Mouse (Mus musculus): Measurements from ENCODE around the gene Pten.
"Not testable (repeated sequence)": the region's sequence is repeated elsewhere in the genome, so short reads cannot be mapped to it uniquely, and the experiment has no call there.

Pten gene

DNA sequence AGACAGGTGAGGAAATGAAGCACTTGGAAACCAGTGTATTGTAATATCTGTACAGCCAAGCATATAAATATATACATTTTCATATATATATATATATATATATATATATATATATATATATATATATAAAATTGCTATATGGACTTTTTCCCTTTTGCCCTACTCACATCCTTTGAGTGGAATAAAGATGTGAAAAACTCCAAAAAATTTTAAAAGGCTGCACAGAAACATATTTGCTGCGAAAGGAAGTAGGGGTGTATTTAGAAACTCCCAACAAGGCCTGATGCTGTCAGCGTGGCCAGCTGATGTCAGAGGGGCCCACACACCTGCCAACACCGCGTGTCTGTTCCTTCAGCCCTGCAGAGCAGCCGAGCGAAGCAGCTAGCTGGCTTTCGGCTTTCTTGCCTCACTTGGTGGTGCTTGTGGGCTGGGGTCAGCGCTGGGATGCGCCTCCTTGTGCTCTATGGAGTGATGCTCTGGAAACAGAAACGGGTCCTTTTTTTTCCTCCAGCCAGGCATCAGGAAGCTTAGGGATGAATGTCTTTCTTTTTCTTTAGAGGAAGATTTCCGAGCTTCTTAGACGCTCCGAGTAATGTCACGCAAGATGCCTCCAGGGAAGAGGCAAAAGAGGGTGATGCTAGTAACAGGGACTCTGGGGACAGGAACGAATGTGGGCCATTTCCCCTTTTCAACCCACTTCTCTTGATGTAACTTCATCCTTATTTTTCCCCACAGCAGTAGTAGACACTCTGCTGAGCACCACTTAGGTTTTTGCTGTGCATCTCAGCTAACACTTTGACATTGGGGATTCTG lies 2.9 kb upstream of the Pten start:
- ATAC-seq (ENCODE audit: low TSS enrichment) = no peak

DNA sequence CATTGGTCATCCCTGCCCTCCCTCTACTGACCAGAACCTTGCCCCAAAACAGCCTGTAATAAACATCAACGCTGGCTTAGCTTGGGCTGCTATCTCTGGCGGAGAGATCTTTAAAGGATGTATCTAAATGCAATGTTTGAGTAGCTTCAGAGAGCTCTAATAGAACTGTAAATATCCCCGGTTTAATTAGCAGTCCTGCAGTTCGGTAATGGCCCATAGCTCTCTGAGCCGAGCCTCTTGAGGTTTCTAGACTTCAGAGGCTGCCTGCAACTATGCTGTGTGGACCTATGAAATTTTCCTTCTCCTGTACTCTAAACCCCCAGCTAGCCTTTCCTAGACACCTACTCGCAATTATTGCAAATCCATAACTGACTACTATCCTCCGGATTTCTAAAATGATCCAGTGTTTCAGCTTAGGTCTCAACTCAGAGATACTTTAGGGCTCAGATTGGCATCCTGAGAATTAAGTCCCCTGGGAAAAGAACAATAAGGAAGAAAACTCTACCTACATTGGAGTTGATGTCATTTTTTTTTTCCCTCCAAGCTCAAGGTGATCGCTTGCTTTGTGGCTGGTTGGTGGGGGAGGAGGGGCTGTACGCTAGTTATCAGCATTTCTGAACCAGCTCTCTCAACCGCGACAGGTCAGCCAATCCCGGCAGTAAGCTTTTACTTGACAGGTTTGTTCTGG lies 2.0 kb upstream of the Pten start:
- no peak for ATAC-seq (ENCODE audit: low TSS enrichment)

DNA sequence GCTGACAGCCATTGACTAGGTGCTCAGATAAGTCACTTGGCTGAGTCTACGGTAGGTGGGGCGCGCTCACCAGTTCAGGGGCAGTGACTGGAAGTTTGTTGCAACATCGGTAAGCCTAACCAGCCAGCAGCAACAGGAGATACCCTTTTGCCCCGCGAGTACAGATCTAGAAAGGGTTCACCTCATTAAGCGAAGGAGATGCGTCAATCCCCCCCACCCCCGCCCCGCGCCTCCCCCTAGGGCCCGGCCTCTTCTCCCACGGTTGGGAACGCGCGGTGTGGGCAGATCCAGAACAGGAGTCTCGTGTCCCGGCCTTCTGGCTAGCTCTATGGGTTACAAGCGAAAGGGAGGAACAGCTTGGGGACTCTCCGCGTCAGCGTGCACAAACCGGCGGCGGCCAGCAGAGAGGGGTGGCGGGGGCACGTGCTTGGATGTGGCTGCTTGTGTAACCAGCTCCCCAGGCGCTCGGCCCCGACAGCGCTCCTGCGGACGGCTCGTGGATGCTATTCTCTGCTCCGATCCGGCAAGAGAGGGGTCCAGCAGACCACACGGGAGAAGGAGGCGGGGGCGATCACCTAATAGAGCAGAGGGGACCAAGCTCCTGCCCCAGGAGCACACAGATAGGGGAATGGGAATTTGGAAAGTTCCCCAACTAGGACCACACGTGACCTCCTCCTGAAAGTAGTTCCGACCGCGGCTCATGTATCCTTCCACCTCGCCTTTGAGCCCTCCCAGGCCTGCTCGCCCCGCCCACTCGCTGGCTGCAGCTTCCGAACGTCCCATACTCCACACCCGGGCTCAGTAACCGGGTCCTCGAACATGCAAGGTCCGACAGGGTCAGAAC lies 1.3 kb upstream of the Pten start:
- peak; percentile 58 for ATAC-seq (ENCODE audit: low TSS enrichment)

DNA sequence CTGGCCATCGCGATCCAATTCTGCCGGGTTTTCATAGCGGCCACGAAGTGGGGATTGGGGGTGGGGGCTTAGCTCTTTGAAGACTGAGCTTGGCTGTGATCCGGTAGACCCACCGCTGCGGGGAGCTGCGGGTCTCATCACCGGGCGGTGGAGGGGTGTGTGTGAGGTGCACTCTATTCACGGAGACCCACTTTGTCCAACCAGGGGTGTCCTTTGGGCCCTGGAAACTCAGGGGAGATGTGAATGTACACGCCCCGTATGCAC lies 729 bp upstream of the Pten start:
- peak; percentile 22 for ATAC-seq (ENCODE audit: low TSS enrichment)

DNA sequence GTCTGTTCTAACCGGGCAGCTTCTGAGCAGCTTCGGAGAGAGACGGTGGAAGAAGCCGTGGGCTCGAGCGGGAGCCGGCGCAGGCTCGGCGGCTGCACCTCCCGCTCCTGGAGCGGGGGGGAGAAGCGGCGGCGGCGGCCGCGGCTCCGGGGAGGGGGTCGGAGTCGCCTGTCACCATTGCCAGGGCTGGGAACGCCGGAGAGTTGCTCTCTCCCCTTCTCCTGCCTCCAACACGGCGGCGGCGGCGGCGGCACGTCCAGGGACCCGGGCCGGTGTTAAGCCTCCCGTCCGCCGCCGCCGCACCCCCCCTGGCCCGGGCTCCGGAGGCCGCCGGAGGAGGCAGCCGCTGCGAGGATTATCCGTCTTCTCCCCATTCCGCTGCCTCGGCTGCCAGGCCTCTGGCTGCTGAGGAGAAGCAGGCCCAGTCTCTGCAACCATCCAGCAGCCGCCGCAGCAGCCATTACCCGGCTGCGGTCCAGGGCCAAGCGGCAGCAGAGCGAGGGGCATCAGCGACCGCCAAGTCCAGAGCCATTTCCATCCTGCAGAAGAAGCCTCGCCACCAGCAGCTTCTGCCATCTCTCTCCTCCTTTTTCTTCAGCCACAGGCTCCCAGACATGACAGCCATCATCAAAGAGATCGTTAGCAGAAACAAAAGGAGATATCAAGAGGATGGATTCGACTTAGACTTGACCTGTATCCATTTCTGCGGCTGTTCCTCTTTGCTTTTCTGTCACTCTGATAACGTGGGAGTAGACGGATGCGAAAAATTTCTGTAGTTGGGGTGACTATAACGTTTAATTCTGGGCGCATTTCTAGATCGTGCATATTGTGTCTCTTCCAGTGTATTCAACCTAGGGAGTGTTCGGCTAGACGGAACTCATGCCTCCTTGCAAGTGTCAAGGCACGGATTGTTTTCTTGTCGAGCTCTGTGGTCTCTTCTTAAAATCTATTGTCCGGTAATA lies 815 bp downstream of the Pten start:
- ATAC-seq (ENCODE audit: low TSS enrichment) = peak; percentile 16

DNA sequence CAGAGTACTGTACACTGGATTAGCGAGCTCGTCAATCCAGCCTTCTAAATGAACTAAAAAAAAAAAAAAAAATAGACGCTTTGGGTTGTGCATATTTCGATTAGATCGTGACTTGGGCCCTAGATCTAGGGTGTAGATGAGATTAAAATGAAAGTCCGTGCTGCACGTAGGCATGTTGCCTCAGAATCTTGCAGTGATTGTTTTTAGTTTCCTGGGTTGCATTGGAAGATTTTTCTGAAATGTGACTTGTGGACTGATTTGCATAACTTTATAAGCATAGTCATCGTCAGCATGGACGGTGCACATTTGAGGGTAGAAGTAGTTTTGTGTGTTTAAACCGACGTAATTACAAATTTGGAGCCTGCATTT lies 1.5 kb downstream of the Pten start:
- ATAC-seq (ENCODE audit: low TSS enrichment) = no peak

DNA sequence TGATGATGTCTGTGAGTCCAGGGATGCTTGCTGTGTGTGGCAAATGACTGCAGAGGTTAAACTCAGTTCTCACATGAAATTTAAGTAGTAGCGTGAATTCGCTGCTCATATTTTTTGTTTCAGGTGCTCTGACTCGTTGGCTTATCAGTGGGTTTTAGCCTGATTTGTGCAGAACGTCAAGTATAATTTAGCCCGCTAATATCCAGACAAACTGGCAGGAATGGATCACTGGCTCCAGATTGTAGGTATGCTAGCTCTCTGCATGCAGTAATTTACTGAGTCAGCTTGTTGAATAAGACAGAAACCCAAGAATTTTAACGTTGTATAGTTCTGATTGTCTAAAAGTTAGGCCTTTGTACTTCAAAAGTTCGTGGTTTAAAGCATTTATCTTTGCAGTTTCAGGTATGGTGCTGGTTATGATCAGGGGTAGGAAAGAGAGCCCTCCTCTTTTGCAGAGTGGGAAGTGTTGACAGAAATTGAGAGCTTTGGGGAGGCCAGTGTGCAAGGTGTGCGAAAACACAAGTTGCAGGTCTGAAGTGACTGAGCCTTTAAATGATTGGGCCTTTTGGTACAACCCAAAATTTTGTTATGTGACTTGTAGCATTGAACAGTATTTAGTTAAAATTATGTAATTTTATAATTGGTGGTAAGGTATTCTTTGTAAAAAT lies 2.2 kb downstream of the Pten start:
- no peak for ATAC-seq (ENCODE audit: low TSS enrichment)

DNA sequence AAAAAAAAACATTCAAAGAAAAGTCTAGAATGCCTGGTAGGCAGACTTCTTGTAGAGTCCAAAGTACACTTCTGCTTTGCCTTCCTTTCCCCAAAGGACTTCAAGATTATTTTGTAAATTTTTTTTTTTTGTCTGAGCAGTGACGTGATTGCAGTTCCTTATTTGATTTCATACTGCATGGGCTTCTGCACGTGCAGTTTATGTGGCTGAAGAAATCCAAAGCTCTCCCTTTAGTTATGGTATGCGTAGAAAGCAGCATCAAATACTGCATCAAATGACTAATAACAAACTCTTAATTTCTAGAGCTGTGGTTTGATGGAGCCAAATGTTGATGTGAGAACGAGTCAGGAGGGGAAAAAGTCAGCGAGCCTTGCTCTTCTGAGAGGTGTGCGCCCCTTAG lies 3.2 kb downstream of the Pten start:
- ATAC-seq (ENCODE audit: low TSS enrichment) = no peak

DNA sequence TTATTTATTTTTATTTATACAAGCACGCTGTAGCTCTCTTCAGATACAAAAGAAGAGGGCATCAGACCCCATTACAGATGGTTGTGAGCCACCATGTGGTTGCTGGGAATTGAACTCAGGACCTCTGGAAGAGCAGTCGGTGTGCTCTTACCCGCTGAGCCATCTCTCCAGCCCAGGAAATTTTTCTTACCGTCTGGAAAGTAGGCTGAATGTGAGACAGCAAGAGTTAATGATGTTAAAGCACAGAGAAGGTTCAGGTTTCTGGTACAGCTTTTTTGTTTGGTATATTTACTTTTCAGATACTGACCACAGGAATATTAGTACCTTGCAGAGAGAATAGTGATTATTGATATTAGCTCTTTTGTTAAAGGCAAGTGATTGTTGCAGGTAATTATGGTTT lies 3.9 kb downstream of the Pten start:
- ATAC-seq (ENCODE audit: low TSS enrichment) = no peak

DNA sequence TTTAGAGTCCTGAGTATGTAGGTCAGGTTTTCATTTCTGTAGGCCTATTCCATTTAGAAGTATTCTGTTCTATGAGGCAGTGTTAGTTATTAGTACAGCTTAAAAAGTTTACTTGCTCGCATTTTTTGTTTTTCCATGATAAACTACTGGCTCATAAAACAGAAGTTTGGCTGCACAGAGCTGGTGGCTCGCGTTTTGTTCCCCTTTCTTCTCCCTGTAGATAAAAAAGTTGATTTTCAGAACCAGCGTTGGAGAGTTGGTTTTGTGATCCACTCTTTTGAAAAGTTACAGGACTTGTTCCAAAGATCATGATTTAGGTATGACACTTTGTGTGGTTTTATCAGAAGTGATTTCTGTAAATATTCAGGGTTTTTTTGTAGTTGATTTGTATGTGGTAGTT lies 5.2 kb downstream of the Pten start:
- ATAC-seq (ENCODE audit: low TSS enrichment) = no peak

DNA sequence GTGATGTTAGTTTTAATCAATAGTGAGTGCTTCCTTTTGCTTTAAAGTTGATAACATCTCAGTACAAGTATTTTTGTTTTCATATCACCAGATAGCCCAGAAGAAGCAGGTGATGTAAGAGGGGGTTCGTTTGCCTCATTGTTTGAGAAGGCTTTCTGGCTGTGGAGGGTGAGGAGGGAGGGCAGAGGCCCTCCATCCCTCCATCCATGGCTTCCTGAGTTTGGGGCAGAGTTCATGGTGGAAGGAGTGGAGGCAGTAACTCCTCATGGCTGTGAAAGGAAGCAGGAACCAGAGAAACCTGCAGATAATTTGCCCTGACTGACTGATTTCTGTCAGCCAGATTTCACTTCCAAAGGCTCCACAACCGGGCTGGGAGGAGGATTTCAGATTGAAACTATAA lies 21.1 kb downstream of the Pten start:
- ATAC-seq (ENCODE audit: low TSS enrichment) = no peak

DNA sequence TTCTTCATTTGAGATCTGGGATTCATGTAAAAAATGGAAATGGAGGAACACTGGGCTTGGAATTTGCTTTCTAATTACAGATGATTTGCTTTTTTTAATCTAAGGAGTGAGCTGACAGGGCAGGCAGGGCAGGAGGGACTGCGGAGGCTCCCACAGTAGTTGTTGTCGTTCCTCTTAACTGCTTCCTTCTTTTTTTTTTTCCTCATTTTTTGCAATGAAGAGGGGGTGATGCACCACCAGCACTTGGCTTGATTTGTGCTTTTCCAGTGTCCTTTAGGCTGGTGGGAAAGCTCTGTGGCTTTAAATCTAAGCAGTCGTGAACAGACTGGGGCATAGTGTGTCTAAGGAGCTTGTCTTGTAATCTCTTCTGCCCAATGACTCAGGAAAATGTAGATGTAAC lies 21.8 kb downstream of the Pten start:
- ATAC-seq (ENCODE audit: low TSS enrichment) = no peak

DNA sequence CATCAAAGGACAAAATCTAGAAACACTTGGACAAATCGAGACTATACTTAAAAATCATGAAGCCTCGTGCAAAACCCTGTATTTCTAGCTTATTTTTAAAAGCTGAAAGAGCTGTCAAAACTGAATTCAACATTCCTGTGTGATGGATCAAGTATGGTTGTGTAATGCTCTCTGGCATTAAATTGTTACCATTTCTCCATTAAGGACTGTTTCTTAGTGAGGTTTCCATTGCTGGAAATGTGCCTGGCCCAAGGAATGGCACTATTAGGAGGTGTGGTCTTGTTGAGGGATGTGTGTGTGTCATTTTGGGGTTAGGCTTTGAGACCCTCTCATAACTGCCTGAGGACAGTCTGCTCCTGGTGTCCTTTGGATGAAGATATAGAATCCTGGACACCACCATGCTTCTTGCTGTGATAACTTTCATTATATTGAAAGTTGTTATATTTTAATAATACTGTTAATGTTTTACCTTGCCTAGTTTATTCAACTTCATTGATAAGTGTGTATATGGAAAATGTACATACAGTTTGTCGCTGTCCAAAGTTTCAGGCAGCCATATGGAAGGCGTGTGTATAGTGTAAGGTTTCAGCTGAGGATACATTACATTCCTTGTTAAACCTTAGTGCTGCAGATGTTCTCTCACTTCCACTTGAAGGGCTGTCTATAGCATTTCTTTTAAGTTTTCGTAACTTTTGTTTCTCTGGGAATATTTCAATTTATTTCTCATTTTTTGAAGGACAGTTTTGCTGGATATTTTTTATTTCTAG lies 24.2 kb downstream of the Pten start:
- ATAC-seq (ENCODE audit: low TSS enrichment) = no peak

DNA sequence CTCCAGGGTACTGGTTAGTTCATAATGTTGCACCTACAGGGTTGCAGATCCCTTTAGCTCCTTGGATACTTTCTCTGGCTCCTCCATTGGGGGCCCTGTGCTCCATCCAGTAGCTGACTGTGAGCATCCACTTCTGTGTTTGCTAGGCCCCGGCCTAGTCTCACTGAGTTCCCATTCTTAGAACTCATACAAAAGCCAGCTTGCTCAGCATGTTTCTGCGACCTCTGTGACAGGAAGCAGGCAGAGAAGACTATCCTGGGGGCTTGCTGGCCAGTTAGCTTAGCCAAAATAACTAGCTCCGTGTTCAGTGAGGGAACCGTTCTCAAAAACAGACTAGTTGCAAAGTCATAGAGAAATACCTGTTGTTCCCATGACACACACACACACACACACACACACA lies 30.1 kb downstream of the Pten start:
- not testable (repeated sequence) for ATAC-seq (ENCODE audit: low TSS enrichment)

DNA sequence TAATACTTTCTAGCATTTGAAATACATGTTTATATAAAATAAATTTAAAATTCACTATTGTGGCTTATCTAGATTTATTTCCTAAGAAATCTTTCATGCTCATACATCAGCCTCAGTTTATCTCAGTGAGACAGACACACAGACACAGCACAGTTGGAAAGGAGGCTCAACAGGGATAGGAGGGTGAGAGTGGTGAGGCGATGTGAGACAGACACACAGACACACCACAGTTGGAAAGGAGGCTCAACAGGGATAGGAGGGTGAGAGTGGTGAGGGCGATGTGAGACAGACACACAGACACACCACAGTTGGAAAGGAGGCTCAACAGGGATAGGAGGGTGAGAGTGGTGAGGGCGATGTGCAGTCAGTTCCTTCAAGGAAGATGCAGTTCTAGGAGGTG lies 30.7 kb downstream of the Pten start:
- not testable (repeated sequence) for ATAC-seq (ENCODE audit: low TSS enrichment)

DNA sequence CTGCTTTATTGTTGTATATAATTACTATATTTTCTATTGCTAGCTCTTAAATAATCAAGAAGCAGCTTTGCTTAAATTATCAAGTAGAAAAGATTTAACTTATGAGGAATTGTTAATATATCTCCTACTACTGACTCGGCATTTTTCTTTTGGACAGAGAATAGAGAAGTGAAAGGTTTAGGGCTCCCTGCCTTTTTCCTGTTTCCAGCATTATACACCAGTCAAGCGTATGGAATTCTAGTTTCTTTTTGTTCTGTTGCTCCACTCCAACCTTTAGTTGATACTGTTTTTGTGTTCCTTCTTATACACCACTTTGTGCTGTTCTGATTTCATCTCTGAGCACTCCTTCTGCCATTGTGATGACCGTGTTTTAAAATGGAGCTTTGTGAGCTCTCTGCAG lies 32.2 kb downstream of the Pten start:
- ATAC-seq (ENCODE audit: low TSS enrichment) = 0 out of 2 replicates have a peak, but pooled peaks have one; percentile 4

DNA sequence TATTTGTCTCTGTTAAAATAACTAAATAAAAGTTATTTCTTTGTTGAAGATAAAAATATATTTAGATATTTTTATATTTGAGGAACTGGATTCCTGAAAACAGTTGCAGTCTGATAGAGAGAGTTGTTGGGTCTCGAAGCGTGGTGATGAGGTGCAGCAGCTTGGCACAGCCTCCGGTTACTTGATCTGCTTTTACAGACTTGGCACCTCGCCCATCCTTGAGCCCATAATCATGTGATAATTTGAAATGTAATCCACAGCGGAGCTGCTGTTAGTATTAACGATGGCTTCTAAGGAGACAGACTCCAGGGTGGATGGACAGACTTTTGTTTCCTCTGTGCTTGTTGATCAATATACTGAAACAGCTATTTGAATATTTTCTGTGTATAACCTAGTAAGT lies 35.3 kb downstream of the Pten start:
- no peak for ATAC-seq (ENCODE audit: low TSS enrichment)

DNA sequence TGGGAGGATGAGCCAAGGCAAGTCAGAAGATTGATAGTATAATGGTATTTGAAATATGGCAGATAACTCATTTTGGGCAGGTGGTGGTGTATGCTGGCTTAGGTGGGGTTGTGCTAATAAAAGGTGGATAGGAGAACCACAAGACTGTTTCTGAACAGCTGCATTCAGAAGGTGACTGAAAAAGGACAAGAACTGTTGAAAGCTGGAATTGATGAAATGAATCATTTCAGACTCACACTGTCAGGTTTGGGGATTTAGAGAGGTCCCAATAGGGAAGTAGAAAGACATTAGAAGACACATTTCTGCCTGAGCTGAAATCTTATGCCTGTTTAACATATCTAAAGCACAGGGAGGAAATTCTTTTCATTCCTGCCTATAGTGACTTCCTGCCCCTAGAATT lies 36.6 kb downstream of the Pten start:
- no peak for ATAC-seq (ENCODE audit: low TSS enrichment)

DNA sequence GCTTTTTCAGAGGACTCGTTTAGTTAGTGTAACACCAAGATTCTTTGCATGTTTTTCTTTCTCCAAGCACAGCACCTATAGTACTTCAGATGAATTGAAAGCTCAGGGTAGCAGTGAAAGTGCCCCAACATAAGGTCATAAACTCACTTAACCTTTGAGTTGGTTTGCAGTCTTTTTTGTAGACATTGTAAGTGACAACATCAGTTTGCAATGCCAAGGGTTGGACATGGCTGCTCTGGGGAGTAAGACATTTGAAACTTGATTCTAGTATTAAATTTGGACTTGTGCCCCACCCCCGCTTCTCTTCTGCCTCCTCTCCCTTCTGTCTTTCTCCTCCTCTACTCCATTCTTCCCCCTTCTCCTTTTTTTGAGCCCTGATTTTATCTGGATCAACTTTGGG lies 43.3 kb downstream of the Pten start:
- no peak for ATAC-seq (ENCODE audit: low TSS enrichment)

DNA sequence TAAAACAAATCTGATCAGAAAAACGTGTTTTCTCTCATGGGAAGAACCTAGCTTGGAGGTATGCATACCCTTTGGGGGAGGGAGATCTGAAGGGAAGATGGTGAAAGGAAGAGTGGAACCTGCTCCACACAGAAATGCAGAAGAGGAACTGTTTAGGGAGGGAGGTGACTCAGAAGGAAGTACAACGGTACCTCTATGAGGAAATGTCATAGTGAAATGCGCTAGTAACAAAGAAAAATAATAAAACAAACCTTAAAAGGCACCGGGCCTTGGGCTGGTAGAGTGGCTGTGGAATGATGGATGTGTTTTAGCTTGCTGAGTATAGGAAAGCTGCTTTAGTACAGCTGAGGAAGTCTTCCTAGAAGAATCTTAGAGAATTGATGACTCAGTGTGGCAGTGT lies 47.4 kb downstream of the Pten start:
- no peak for ATAC-seq (ENCODE audit: low TSS enrichment)
